Mouse (Mus musculus) ES-E14 (cell line): Measurements from ENCODE around the gene Rpl39. TPM values are rescaled to one million over a fixed set of nuclear protein-coding genes. Genes with fewer than 3 reads are reported as not detected.

Experiments
- DNase-seq: peaks from one replicate; pipeline ENCODE4 v3.0.0-alpha.2; 2013; ENCODE audit warnings: low read depth, low spot score
- H3K27ac ChIP-seq: 2 replicates; pipeline ENCODE4 v1.5.1; 2012; ENCODE audit warnings: low read depth, mild to moderate bottlenecking, low read length, moderate library complexity, mixed read lengths; ENCODE audit not compliant: poor library complexity, insufficient read depth, severe bottlenecking
- H3K36me3 ChIP-seq: 2 replicates; pipeline ENCODE4 v1.6.1; 2012; ENCODE audit warnings: mild to moderate bottlenecking, low read length, moderate library complexity, mixed read lengths; ENCODE audit not compliant: control insufficient read depth, poor library complexity, insufficient read depth, severe bottlenecking
- H3K4me1 ChIP-seq, 2 experiments: fragments of 150-350 bp in 1 of 2; sonication (generic) in 1 of 2; 2 replicates each; pipeline ENCODE4 v1.6.1; 2012; ENCODE audit warnings: low read length in 2 of 2, mild to moderate bottlenecking in 1 of 2, mixed read lengths in 1 of 2; ENCODE audit not compliant: control insufficient read depth in 2 of 2, insufficient read depth in 2 of 2, poor library complexity in 1 of 2
- H3K4me3 ChIP-seq, 2 experiments: fragments of 150-350 bp in 1 of 2; sonication (generic) in 1 of 2; 2 replicates each; pipeline ENCODE4 v1.5.1; 2012; ENCODE audit warnings: low read length in 2 of 2, low read depth in 1 of 2, mild to moderate bottlenecking in 1 of 2, mixed read lengths in 1 of 2; ENCODE audit not compliant: insufficient read depth in 1 of 2, poor library complexity in 1 of 2, severe bottlenecking in 1 of 2
- H3K9ac ChIP-seq: 2 replicates; pipeline ENCODE4 v1.6.1; 2012; ENCODE audit warnings: low read depth, mild to moderate bottlenecking, low read length, mixed read lengths; ENCODE audit not compliant: poor library complexity, insufficient read depth, severe bottlenecking
- H3K9me3 ChIP-seq: fragments of 150-350 bp; sonication (generic); 2 replicates; pipeline ENCODE4 v1.6.1; 2012; ENCODE audit warnings: low read depth, mild to moderate bottlenecking, low read length; ENCODE audit not compliant: control insufficient read depth, insufficient read depth
- CHD2 ChIP-seq: IDR thresholded peaks from 2 replicates; pipeline ENCODE4 v1.6.1; 2014; ENCODE audit warnings: mild to moderate bottlenecking, low read depth, low read length, inconsistent platforms
- HCFC1 ChIP-seq: IDR thresholded peaks from 2 replicates; pipeline ENCODE4 v1.6.1; 2012; ENCODE audit warnings: low read length, inconsistent platforms, borderline replicate concordance; ENCODE audit not compliant: insufficient read depth
- MAFK ChIP-seq: IDR thresholded peaks from 2 replicates; pipeline ENCODE4 v1.6.1; 2014; ENCODE audit warnings: mild to moderate bottlenecking, low read depth, low read length, inconsistent platforms; ENCODE audit not compliant: insufficient read depth
- ZC3H11A ChIP-seq: IDR thresholded peaks from 2 replicates; pipeline ENCODE4 v1.6.1; 2012; ENCODE audit warnings: low read depth, mild to moderate bottlenecking, inconsistent platforms, low read length, borderline replicate concordance
- ZNF384 ChIP-seq: IDR thresholded peaks from 2 replicates; pipeline ENCODE4 v1.6.1; 2012; ENCODE audit warnings: low read depth, low read length, inconsistent platforms
- in situ Hi-C, 2 experiments: fragments of 600-800 bp; cut with MboI; formaldehyde crosslinking; loops; one replicate each; pipeline ENCODE4 v1.15.1; 2025; ENCODE audit warnings: low sequenced_read_pairs in 2 of 2, inconsistent platforms in 1 of 2; ENCODE audit not compliant: unreplicated experiment in 2 of 2
- total RNA-seq: library from RNA; depleted of rRNA; stranded (reverse); fragments of 300-350 nt; gene quantifications from 2 replicates; pipeline ENCODE4 v1.2.3, GENCODE M21; 2012; rRNA removed

The Rpl39 gene
- total RNA-seq = 1,536 and 1,684 TPM in 2 replicates

- Histone ChIP-seq H3K9ac (peak within 1 kb of the TSS; percentile 95), H3K9me3 (no peaks in the 10 kb centered on the region), H3K4me3 (peak within 1 kb of the TSS; percentile 91 to 95), H3K4me1 (peaks cover 0 to 2% of the 10 kb centered on the region in 2 experiments; a peak in 1 of 4 replicates), H3K27ac (peak within 1 kb of the TSS; percentile 89), H3K36me3 (peaks cover 24% of the 10 kb centered on the region)
- in situ Hi-C loops = no loop called here
- no peak for TF ChIP-seq HCFC1
- TF ChIP-seq ZNF384 = no peak
- TF ChIP-seq MAFK = no peak
- TF ChIP-seq ZC3H11A = no peak
- TF ChIP-seq CHD2 = no peak
- DNase-seq = peak; percentile 68
These were observed at the start of gene Rpl39 for GRCm38 (mm10) chrX:37084927-37085660. Gene Rpl39, minus strand, starts transcription at chrX:37085402.

- Histone ChIP-seq H3K4me3 (peak within 1 kb of the TSS; percentile 87 to 98), H3K27ac (0 out of 2 replicates have a peak within 1 kb of the TSS, but pooled peaks have one; percentile 40), H3K9ac (peak within 1 kb of the TSS; percentile 96), H3K9me3 (no peaks in the 10 kb centered on the region), H3K4me1 (no peaks in the 10 kb centered on the region), H3K36me3 (no peaks in the 10 kb centered on the region)
- in situ Hi-C loops = no loop called here
- DNase-seq = peak; percentile 59
- TF ChIP-seq HCFC1 (peak; percentile 74), ZNF384 (no peak), CHD2 (no peak)
These were observed 41.6 kb upstream of the Rpl39 start, which contains the start of gene Nkap for GRCm38 (mm10) chrX:37126671-37127358. Gene Nkap, plus strand, starts transcription at chrX:37126795.

GRCm38 (mm10) chrX:37125511-37125910 lies 40.3 kb upstream of the Rpl39 start:
- DNase-seq = no peak
- Histone ChIP-seq H3K9ac (no peak overlapping the region), H3K4me1 (no peaks in the 10 kb centered on the region), H3K4me3 (no peak overlapping the region), H3K27ac (no peak overlapping the region), H3K36me3 (no peaks in the 10 kb centered on the region), H3K9me3 (no peaks in the 10 kb centered on the region)
- in situ Hi-C loops = no loop called here
- TF ChIP-seq ZNF384 = no peak
- no peak for TF ChIP-seq CHD2
- TF ChIP-seq HCFC1 = no peak
- no peak for TF ChIP-seq MAFK
- no peak for TF ChIP-seq ZC3H11A

- TF ChIP-seq HCFC1 = no peak
- no peak for TF ChIP-seq MAFK
- H3K4me3 ChIP-seq = no peak overlapping the region
- no peaks in the 10 kb centered on the region for H3K4me1 ChIP-seq
- in situ Hi-C loops = no loop called here
- no peak overlapping the region for H3K9ac ChIP-seq
- DNase-seq = no peak
- H3K36me3 ChIP-seq = no peaks in the 10 kb centered on the region
- H3K27ac ChIP-seq = no peak overlapping the region
- H3K9me3 ChIP-seq = no peaks in the 10 kb centered on the region
These were observed 35.0 kb upstream of the Rpl39 start for GRCm38 (mm10) chrX:37120212-37120611.
